Mouse (Mus musculus) B cell, adult 2 months (primary cell): ENCODE data around the gene Cep97.

Experiments
- DNase-seq, 2 experiments: peaks; one replicate each; pipeline ENCODE4 v3.0.0; 2022

Gene Cep97

DNA sequence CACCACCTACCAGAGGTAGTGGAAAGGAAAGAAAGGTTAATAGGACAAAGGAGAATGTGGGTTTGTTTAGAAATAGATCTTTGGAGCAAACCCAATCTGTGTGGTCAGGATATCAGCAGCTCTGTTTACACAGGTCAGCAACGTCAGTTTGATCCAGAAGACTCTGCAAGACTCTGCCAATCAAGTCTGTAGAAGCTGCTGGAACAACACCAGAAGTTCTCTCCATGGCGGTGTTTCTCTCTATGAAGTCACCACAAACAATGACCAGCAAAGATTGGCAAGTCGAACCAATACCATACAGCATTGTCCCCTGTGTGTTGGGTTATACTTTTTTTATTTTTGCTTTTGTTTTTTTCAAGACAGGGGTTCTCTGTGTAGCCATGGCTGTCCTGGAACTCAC is 12.6 kb upstream of the Cep97 start:
- no peak for DNase-seq

DNA sequence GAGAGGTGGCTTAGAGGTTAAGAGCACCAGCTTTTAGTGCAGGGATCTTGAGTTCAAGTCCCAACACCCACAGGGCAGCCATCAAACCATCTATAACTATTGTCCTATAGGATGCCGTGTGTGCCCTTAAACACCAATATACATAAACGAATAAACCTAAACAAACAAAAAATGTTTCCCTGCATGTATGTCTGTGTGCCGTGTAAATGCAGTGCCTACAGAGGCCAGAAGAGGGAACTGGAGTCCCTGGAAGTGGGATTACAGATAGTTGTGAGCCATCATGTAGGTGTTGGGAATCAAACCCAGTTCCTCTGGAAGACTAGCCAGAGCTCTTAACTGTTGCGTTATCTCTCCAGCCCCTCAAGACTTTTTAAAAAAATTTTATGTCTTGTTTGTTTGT is 6.1 kb upstream of the Cep97 start:
- DNase-seq: no peak

DNA sequence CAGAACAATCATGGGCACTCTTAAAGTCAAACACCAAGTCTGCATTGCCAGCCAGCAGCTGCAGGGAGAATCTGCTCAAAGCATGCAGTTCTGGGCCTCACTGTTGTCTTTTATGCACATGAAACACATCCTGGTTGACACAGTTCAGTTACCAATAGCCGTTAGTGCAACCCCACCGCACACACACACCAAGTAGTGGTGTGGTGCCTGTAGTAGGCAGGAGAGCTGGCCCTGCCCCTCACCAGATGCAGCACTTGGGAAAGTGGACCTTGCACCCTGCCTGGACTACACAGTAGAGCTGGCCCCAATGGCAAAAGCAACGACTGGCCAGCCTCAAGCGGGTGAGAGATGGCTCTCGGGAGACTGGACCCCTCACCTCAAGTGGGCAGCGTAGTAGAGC is 5.0 kb upstream of the Cep97 start:
- no peak for DNase-seq

DNA sequence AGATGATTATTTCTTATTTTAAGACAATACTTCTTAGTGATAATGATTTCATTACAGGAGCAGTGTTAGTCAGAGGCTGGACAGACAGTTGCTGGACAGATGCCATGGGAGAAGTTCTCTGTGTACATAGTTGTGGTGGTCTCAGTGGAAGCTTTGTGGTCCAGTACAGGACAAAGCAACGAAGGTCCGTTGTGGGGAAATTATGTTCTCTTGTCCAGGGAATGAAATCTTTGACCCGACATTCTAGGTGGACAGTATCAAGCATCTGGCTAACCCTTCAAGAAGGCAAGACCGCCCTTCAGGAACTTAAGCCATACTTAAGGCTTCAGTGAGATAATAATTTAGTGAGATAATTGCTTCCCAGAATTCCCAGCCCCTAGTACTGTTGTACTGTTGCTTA is 4.1 kb upstream of the Cep97 start:
- DNase-seq: no peak

DNA sequence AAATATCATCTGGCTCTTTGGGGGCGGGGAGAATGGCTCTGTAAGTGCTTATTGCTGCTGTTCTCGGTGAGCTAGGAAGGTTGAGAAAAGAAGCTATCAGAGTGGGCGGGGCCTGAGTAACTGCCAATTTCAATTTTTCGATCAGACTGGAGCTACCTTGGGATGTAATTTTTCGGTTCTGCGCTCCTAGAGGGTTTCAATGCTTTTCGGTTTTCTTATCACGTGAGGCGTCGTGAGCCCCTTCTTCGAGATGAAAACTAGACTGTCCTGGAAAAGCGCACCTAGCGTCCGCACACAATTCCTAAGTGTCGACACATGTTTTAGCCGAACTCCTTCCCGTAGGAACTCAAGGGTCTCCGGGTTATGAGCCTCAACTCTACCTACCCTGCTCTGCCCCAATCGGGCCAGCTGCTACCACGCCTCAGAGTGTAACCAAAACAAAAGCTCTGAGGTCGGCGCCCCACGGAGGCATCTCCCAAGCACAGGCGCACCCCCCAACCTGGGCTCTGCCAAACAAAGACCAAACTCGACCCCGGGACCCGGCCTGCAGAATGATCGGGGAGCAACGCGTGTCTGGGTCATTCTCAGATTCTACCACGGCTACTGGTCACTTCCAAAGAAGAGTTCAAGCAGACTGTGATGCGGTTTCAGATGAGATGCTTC is 843 bp downstream of the Cep97 start:
- DNase-seq: peak; percentile 64 to 65

DNA sequence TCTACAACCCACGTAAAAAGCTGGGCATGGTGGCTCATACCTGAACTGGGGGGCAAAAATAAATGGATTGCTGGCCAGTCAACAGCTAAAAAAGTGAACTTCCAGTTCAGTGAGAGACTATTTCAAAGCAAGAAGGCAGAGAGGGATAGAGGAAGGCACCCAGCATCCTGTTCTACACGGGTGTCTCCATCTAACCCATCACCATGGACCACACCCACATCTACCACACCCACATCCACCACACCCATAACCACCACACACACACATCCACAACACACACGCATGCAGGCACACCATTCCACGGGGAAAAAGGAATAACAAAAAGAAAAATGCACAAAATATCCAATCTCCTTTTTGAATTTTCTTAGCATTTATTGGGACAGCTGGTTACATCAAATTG is 10.6 kb downstream of the Cep97 start:
- no peak for DNase-seq

DNA sequence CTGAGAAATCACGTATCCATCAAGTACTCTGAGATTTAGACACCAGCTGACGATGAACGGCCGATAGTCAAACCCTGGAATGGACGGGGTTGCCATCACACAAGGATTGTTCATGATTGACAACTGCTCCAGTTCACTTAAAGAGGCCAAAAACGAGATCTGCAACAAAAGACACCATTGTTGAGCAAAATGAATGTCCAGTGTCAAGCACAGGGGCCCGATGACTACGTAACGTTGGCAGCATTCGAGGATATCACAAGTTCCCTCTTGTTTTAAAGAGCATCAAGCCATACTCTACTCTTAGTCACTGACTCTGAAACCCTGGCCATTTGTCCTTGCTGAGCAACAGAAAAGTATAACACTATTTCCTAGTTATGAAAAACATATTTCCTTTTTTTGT is 12.6 kb downstream of the Cep97 start:
- DNase-seq: no peak

DNA sequence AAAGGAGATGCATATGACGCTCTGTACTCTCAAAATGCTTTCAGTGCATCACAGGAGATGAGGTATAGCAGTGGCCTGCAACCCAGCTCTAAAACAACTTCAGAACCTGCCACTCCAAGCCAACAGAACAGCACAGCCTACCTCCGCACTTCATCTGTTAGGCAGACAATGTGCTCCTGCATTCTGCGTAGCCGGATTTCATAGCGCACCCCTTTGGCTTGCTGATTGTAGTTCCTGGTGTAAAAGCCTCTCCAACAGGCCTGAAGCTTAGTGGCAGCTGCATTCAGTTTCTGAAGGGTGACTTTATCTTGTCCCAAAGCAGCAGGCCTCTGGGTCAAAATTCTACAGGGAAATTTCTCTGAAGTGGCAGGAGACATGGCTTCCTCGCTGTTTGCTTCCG is 19.9 kb downstream of the Cep97 start:
- DNase-seq: no peak

DNA sequence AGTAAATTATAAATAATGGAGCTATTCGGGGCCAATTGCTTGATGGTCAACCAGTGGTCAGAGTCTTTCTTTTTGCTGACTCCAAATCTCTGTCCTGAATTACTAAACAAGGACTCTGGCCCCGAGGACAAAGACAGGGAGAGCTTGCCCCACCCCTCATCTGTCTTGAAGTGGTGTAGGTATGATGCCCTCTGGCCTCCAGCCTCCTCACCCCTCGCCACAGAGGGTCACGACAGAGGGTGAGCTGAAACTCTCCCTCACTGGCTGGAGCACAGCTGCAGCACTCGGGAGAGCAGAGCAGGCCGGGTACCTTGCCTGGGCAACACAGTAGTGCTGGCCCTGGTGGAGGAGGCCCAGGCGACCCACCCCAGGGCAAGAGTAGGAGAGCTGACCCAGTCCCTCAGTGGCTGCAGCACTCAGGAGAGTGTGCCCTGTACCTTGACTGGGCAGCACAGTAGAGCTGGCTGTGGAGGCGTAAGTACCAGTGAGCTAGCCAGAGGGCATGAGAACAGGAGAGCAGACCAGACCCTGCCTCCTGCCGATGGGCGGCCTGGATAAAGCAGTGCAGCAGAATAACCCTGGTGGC is 24.4 kb downstream of the Cep97 start:
- DNase-seq: no peak

DNA sequence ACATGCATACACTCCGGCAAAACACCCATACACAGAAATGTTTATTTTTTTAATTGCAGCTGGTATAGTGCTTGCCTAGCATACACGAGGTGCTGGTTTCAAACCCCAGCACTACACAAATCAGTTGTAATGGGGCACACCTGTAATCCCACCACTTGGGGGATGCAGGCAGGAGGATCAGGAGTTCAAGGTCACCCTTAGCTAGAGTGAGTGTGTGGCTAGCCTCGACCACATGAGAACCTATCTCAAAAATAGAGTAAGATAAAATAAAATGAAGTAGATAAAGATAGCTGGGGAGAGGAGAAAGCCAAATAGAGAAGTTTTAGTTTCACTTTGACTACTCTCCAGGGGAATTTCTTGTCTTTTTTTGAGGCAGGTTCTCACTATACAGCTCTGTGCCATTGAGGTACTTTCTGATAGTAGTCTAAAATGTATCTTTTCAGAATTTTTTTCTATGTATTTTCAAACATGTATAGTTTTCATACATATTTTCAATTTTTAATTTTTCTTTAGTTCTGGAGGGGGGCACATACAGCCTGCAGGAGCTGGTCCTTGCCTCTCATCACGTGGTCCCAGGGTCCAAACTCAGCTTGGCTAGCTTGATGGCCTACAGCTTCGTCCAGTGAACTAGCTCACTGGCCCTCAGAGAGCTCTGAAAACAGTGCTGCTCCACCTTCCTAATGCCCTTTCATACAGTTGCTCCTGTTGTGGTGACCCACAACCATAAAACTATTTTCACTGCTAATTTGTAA is 27.6 kb downstream of the Cep97 start:
- DNase-seq: peak; percentile 45 to 47

DNA sequence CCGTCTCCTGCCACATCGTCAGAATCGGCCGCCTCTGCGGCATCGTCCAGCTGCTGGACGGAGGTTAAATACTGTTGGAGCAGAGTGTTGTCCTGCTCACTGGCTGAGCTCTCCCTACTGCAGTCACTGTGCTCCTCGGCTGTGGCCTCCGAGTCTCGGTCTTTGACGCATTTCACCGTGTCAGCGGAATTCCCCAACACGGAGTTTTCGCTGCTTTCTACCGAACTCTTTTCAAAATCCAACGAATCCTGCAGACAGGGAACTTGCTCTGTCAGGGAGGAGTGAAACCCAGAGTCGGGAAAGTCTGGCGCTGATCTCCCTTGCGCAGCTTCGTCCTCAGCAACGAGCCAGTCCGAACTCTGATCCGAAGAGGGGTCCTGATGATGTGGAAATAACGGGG is 29.3 kb downstream of the Cep97 start:
- DNase-seq: no peak

DNA sequence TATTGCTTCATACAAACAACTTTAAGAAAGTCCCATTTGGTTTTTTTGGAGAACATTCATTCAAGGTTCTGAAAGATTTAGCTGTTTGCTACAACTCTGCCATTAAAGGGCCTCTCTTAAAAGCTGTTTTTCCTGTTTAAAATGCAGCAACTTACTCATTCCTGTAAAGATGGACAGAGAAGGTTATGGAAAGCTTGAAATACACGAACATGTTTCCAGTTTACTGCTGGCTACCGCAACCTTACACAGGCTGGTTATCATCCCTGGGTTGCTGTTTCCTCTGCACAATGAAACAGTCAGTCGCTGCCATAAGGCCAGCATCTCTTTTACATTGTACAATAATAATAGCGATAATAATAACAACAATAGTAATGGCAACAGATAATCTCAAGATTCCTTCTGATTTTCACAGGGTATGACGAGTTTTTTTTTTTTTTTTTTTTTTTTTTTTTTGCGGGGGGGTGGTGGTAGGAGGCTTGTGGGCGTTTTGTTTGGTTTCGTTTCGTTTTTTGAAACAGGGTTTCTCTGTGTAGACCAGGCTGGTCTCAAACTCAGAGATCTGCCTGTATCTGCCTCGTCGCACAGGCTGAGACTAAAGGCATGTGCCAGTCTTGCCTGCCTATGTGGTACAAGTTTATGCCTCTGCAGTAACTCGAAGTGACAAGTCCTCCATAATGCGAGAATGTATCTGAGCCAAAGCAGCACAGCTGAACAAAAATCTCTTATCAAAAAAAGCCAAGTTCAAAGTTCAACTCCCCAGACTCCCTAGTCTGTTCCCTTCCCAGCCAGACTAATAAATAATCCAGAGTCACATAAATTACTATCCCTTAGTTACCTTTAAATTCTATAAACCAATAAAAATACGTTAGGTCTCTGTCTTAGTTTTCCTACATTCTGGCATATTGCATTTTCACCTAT is 32.6 kb downstream of the Cep97 start:
- DNase-seq: no peak

DNA sequence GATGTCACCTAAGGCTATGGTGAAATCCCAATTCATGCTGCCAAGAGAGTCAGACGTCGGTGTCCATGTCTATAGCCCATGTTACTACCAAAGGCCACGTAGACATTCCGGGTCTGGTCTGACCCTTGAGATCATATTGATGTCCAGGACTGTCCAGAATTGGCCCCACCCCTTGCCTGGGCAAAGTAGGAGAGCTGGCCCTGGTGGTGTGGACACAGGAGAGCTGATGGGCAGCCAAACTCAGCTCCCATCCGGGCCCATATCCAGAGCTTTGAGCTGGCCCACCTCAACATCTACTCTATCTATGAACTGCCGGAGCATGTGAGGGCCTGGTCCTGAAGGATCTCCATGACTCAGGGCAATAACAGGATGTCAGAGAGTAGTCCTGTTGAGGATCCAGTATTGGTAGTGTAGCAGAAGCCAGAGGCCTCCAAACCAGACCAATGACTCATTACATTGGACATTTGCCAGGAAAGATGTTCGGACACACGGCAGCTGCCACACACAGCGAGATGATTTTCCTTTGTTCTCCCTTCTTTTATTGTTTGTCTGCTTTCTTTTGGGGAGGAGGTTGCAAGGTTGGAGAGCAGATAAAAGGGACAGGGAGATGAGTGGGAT is 36.2 kb downstream of the Cep97 start:
- no peak for DNase-seq

DNA sequence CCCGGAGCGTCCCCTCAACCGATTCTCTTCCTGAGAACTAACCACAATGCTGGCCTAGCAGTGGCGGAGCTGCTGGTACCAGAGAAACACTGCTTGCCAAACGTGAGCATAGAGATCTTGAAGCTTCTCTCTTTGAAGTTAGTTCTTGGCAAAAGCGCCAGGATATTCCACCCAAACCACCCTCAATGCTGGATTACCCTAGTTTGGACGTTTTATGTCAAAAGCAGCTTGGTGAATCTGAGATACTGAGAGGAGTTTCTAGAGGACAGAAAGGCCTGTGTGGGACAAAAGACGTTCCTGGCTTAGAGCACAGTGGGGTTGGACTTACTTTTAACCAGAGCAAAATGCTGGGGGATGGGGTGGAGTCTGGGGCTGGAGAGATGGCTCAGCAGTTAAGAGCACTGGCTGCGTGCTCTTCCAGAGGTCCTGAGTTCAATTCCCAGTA is 39.0 kb downstream of the Cep97 start:
- DNase-seq: no peak

DNA sequence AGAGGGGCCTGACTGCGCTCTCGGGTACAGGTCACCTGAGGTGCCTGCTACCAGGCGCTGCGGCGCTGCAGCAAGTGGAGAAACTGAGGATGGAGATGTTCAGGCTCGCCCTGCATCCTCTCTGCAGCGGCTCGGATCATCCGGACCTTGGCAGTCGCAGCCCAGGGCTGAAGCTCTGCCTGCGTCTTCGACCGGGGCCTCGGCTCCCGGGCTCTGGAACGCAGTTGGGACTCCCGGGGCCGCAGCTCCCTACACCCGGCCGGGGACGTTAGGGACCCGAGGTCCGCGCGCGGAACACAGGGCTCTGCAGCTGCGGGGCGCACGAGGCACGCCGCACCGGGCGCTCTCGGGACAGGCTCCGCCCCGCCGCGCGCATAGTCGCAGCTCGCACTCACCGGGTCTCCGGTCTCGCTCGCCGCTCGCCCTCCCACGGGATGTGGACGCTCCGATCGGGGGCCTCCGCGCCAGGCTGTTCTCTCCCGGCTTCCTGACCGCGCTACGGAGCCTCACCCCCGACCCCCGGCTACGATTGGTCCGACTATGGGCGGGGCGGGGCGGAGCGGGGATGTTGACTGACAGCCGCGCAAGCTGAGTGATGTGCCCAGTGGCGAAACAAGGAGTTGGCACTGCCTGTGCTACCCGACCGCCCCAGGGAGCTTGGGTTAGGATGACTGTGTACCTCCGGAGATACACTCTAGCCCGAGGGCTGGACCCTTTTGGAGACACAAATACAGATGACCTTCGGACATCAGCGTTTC is 39.6 kb downstream of the Cep97 start, which contains the start of gene Nxpe3:
Gene Nxpe3, minus strand, starts transcription at position 393 of the 758 bp plus-strand sequence.
- peak; percentile 90 for DNase-seq

DNA sequence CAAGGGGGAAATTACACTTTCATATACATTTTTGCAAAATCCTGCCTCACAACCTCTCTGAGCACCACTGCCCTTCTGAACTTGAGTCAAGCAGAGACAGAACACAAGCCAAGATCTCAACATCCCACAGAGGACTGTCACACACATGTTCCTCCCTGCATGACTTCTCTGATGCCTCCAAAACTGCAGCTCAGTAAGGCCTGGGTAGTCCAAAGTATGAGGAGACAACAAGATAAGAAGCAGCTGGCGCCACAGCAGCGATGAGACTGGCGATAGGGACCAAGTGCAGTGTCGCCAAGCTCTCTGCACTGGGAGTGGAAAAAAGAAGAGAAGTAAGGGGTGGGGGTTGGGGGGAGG is 40.1 kb downstream of the Cep97 start:
- DNase-seq: peak; percentile 16 to 25

DNA sequence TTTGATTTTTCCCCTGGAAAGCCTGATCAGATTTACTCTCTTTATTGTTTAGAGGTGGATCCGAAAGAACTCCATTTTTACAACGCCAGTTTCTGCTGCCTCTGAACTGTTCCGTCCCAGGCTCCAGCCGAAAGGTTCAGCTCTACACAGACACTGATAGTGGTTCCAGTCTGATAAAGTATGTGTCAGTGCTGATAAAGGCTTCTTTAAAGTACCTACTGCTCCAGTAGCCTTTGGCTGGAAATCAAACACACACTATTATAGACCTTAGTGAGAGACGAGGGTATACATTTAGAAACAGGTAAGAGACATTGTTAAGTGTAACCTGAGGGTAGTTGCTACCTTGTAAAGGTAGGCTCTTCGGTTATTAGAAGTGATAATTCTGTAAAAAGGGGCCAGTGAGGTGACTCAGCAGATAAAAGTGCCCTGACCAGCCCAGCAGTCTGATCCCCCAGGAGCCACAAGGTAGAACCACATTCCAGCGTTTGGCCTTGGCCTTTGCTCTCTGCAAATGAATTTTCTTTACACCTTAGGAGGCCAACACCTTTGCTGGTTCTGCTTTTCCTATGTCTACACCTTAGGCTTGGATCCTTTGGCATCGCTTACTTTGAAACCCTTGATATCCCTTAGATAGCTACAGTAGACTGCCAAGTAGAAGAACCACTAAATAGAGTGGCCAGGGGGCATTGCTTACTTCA is 41.1 kb downstream of the Cep97 start:
- no peak for DNase-seq

DNA sequence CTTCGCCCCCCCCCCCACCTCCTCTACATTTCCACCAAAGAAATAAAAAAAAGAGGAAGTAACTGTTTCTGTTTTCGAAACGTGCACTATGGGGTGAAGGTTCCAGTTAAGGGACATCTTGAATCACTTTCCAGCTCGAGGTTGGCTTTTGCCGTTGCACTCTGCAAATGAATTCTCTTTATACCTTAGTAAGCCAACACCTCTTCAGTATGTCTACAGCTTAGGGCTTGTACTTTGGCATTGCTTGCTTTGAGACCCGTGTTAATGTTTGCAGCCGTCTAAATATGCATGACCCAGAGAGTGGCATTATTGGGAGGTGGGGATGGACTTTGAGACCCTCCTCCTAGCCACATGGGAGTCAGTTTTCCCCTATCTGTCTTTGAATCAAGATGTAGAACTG is 42.2 kb downstream of the Cep97 start:
- DNase-seq: peak; percentile 37 to 42

DNA sequence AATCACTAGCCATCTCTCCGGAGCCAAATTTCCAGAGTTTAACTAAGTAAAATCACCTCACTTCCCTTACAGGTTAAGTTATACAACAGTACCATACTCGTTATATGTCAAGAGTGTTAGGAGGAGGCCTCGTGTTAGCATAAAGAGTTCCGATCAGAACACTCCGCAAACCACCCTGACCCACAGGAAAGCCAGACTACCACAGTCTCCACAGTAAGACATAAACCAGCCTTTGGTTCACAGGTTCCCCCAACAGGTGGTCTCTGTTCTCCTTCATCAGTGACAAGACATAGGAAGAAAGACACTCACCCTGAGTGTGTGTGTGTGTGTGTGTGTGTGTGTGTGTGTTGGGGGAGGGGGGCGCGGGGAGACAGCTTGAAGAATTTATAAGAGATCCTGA is 43.3 kb downstream of the Cep97 start:
- no peak for DNase-seq

DNA sequence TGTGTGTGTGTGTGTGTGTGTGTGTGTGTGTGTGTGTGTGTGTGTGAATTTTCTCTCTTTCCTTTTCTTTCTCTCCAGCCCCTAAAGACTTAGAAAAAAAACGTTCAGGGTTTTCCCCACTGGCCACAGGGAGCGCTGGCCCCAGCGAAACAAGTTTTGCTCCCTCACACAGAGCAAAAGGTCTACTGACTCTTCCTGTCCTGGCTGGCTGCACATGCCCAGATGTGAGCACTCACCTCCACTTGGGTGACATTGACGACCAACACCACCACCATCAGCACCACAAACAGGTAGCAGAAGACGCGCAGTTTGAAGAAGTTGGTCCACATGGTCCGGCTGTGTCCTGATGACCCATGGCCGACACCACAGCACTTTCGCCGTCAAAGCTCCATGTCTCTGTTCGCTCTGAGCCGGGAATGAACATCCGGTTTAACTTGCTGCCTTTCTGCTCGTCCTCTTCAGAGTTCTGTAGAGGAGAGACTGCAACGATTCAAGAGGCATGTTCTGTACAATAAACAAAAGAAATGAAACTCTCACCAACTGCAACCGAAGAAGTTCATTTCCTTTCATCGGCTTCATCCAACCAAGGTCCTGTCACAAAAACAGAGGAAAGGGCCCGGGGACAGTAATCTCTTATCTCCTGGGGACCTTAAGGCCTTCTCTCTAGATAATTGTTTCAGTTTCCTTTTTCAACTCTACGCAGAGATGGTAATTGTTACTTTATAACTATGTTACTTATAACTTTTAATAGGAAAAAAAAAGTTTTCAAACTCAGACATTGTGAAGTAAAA is 44.1 kb downstream of the Cep97 start:
- peak; percentile 11 for DNase-seq
